Mouse (Mus musculus) v-Abl transformed pro-B cells (cell line): ENCODE results near the gene Aktip.

Source experiments
- in situ Hi-C, 2 experiments: fragments of 400-800 bp; cut with MboI; formaldehyde crosslinking; loops; one replicate each; pipeline ENCODE4 v1.15.1; 2025; ENCODE audit not compliant: unreplicated experiment in 2 of 2

Aktip gene

GRCm38 (mm10) chr8:91199876-91200275, at the start of gene Aktip:
TSS of gene Aktip (minus strand) at chr8:91199976.
- in situ Hi-C loops = loop anchor here in 1 of 2 experiments (25.0 kb wide), 1 partner anchor 687 kb away; no protein-coding TSS in a partner anchor

GRCm38 (mm10) chr8:91245821-91246454, 46.2 kb upstream of the Aktip start:
- in situ Hi-C loops = no loop called here

GRCm38 (mm10) chr8:91242721-91243120, 42.9 kb upstream of the Aktip start:
- in situ Hi-C loops = no loop called here

- in situ Hi-C loops = no loop called here
These were observed 42.2 kb upstream of the Aktip start for GRCm38 (mm10) chr8:91241873-91242519.

GRCm38 (mm10) chr8:91241371-91241770, 41.6 kb upstream of the Aktip start:
- in situ Hi-C loops = no loop called here

- in situ Hi-C loops = no loop called here
These were observed 37.4 kb upstream of the Aktip start for GRCm38 (mm10) chr8:91237191-91237590.

GRCm38 (mm10) chr8:91234097-91234496, 34.3 kb upstream of the Aktip start:
- in situ Hi-C loops = no loop called here

GRCm38 (mm10) chr8:91227421-91227841, 27.7 kb upstream of the Aktip start:
- in situ Hi-C loops = no loop called here

- in situ Hi-C loops = no loop called here
These were observed 24.5 kb upstream of the Aktip start for GRCm38 (mm10) chr8:91224227-91224626.

GRCm38 (mm10) chr8:91221841-91222240, 22.1 kb upstream of the Aktip start:
- in situ Hi-C loops = no loop called here

- in situ Hi-C loops = no loop called here
These were observed 18.5 kb upstream of the Aktip start for GRCm38 (mm10) chr8:91218271-91218670.

GRCm38 (mm10) chr8:91217062-91217905, 17.5 kb upstream of the Aktip start:
- in situ Hi-C loops = no loop called here

GRCm38 (mm10) chr8:91214287-91214686, 14.5 kb upstream of the Aktip start:
- in situ Hi-C loops = no loop called here

- in situ Hi-C loops = no loop called here
These were observed 13.2 kb upstream of the Aktip start for GRCm38 (mm10) chr8:91212948-91213347.

- in situ Hi-C loops = no loop called here
These were observed 9.9 kb upstream of the Aktip start for GRCm38 (mm10) chr8:91209658-91210057.

GRCm38 (mm10) chr8:91207676-91208075, 7.9 kb upstream of the Aktip start:
- in situ Hi-C loops = no loop called here

GRCm38 (mm10) chr8:91205897-91206296, 6.1 kb upstream of the Aktip start:
- in situ Hi-C loops = no loop called here

- in situ Hi-C loops = no loop called here
These were observed 1.4 kb upstream of the Aktip start for GRCm38 (mm10) chr8:91201184-91201583.

GRCm38 (mm10) chr8:91198036-91198435, 1.7 kb downstream of the Aktip start:
- in situ Hi-C loops = loop anchor here in 1 of 2 experiments (25.0 kb wide), 1 partner anchor 689 kb away; no protein-coding TSS in a partner anchor

GRCm38 (mm10) chr8:91197233-91197632, 2.5 kb downstream of the Aktip start:
- in situ Hi-C loops = loop anchor here in 1 of 2 experiments (25.0 kb wide), 1 partner anchor 690 kb away; no protein-coding TSS in a partner anchor

GRCm38 (mm10) chr8:91196661-91197060, 3.1 kb downstream of the Aktip start:
- in situ Hi-C loops = loop anchor here in 1 of 2 experiments (25.0 kb wide), 1 partner anchor 691 kb away; no protein-coding TSS in a partner anchor
